Mouse (Mus musculus) thymus, adult 2 months (tissue): ENCODE data around the gene Tedc2. TPM values are rescaled to one million over a fixed set of nuclear protein-coding genes. Genes with fewer than 3 reads are reported as not detected.

Experiments
- DNase-seq: peaks from one replicate; pipeline ENCODE4 v3.0.0; 2021
- H3K27ac ChIP-seq: fragments of 200-500 bp; 2 replicates; pipeline ENCODE4 v1.5.1; 2012; ENCODE audit warnings: low read length, control low read depth; ENCODE audit not compliant: control insufficient read depth, insufficient read depth
- H3K27me3 ChIP-seq: fragments of 200-500 bp; 2 replicates; pipeline ENCODE4 v1.6.1; 2012; ENCODE audit warnings: mild to moderate bottlenecking, low read length, moderate library complexity, mixed read lengths; ENCODE audit not compliant: control insufficient read depth, insufficient read depth
- H3K36me3 ChIP-seq: fragments of 200-500 bp; 2 replicates; pipeline ENCODE4 v1.6.1; 2012; ENCODE audit warnings: mild to moderate bottlenecking, low read length, moderate library complexity; ENCODE audit not compliant: control insufficient read depth, insufficient read depth
- H3K4me1 ChIP-seq: fragments of 200-500 bp; replicated peaks from 2 replicates; pipeline ENCODE4 v1.6.1; 2012; ENCODE audit warnings: low read length; ENCODE audit not compliant: control insufficient read depth, insufficient read depth
- H3K4me3 ChIP-seq: fragments of 200-500 bp; 2 replicates; pipeline ENCODE4 v1.5.1; 2012; ENCODE audit warnings: mild to moderate bottlenecking, low read length, control low read depth, moderate library complexity; ENCODE audit not compliant: control insufficient read depth, insufficient read depth
- CTCF ChIP-seq: fragments of 200-500 bp; IDR thresholded peaks from 2 replicates; pipeline ENCODE4 v1.5.1; 2012; ENCODE audit warnings: mild to moderate bottlenecking, control low read depth, low read length, moderate library complexity, borderline replicate concordance; ENCODE audit not compliant: control insufficient read depth, poor library complexity, insufficient read depth; ENCODE audit errors: extremely low read depth
- POLR2A ChIP-seq: fragments of 200-500 bp; IDR thresholded peaks from 2 replicates; pipeline ENCODE4 v1.6.1; 2012; ENCODE audit warnings: mild to moderate bottlenecking, low read length, control low read depth, moderate library complexity; ENCODE audit not compliant: control insufficient read depth, poor library complexity, insufficient read depth; ENCODE audit errors: extremely low read depth
- WGBS: fragments of 180-500 bp; shearing (Covaris S2); methylation state at CpG from one replicate; pipeline ENCODE4 v1.1.7; 2018; 5-methylcytosine and 5-hydroxymethylcytosine counted together
- polyA plus RNA-seq: library from polyadenylated mRNA; depleted of rRNA; stranded (reverse); fragments of >200 nt; gene quantifications from 2 replicates; pipeline ENCODE4 v1.2.3, GENCODE M21; 2012

Tedc2 gene
- polyA plus RNA-seq, 1 experiment: 20.0 TPM

DNA sequence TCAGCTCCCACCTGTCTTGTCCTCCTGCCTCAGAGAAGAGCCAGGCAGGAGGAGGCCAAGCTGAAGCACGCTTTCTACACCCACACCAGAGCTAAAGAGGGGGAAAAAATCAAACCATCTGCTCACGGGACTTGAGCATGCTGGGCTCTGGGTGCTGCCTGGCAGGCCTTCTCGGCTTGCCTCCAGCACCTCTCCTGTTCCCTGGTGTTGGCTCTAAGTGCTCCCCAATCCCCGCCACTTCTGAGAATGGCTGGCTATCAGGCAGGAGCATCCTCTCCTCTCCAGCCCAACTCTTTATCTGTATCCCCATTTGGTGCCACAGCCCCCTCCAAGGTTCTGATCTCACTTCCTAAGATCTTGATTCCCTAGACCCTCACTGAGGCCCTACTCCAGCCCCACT lies 21.4 kb downstream of the Tedc2 start:
- Histone ChIP-seq H3K4me1 (no peaks in the 10 kb centered on the region), H3K4me3 (no peak overlapping the region), H3K27me3 (no peaks in the 10 kb centered on the region), H3K27ac (no peak overlapping the region), H3K36me3 (no peaks in the 10 kb centered on the region)
- no peak for DNase-seq
- no peak for TF ChIP-seq POLR2A
- no peak for TF ChIP-seq CTCF
- WGBS: 92% methylated on average over 4 of the region's 4 CpGs

DNA sequence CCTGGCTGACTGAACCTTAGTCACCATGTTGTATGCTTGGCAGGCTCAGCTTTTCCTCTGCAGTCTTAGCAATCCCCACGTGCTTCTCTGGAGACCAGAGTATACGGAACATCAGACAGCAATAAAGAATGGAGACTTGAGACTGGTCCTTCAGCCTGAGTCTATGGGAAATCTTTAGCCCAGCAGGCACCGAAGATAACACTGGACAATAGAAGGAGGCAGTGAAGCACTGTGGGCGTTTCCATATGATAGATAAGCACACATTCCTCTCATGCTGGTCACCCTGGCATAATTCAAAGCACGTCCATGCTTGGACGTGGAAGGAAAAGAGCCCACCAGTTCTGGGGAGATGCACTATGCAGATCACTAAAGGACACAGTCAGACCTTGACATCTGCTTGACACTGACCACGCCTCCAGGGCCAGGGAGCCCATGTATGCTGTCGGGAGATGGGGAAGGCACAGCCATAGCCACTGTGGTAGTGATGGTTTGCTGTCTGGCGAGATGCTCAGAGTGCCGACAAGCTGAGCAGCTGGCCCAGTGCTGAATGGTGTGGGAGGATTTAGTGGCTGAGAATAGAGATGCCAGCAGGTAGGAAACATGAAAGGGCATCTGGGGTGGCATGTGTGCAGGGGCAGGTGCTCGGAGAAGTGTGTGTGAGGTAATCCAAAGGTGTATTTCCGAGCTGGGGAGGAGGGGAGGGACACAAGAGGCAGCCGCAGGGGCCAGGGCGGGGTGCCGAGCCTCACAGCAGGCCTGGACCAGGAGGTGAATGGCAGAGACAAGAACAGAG lies 23.4 kb downstream of the Tedc2 start:
- Histone ChIP-seq H3K27me3 (no peaks in the 10 kb centered on the region), H3K4me3 (no peak overlapping the region), H3K36me3 (no peaks in the 10 kb centered on the region), H3K27ac (no peak overlapping the region), H3K4me1 (peaks cover 3% of the 10 kb centered on the region; the same call in 1 of the 2 replicates)
- no peak for DNase-seq
- TF ChIP-seq CTCF: no peak
- no peak for TF ChIP-seq POLR2A
- WGBS: 94% methylated on average over 15 of the region's 15 CpGs

DNA sequence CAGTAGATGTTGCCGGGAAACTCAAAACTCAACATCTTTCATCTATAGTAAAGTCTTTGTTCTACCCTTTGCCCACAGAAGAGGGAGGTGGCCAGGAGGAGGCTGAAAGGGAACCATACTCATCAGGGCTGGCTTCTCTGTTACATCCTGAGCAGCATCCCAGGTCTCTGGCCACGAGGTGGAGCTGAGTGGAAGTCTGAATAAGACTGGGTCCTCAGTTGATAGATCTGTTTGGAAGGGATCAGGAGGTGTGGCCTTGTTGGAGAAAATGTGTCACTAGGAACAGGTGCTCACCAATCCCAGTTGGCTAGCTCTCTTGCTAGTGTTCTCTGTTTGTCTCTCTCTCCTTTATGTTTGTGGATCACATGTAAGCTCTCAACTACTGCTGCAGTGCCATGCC lies 25.3 kb downstream of the Tedc2 start:
- Histone ChIP-seq H3K4me3 (no peak overlapping the region), H3K27ac (no peak overlapping the region), H3K36me3 (no peaks in the 10 kb centered on the region), H3K4me1 (peaks cover 3% of the 10 kb centered on the region; the same call in 1 of the 2 replicates), H3K27me3 (no peaks in the 10 kb centered on the region)
- 51% methylated on average over 2 of the region's 2 CpGs for WGBS
- TF ChIP-seq POLR2A (no peak), CTCF (no peak)
- no peak for DNase-seq

DNA sequence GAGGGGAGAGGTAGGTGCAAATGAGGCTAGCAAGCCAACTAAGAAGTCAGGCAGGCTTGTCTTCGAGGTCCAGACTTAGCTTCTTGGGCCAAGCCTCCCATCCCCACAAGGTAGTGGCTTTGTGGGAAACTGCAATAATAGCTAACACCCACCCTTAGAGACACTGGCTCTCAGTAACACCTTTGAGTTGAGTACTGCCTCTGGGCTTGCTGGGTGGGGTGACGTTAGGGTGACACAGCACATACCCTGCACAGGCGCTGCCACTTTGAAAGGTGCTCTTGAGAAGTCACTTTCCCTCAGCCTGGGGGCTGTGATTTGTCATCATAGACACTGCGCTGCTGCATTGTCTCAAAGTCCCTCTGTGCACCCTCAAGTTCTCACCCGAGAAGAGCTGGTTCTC lies 26.9 kb downstream of the Tedc2 start:
- no peaks in the 10 kb centered on the region for H3K27me3 ChIP-seq
- H3K27ac ChIP-seq: no peak overlapping the region
- TF ChIP-seq CTCF (no peak), POLR2A (no peak)
- H3K4me3 ChIP-seq: no peak overlapping the region
- no peaks in the 10 kb centered on the region for H3K36me3 ChIP-seq
- no peak for DNase-seq
- WGBS: 77% methylated on average over 5 of the region's 5 CpGs
- H3K4me1 ChIP-seq: peaks cover 3% of the 10 kb centered on the region; the same call in 1 of the 2 replicates

DNA sequence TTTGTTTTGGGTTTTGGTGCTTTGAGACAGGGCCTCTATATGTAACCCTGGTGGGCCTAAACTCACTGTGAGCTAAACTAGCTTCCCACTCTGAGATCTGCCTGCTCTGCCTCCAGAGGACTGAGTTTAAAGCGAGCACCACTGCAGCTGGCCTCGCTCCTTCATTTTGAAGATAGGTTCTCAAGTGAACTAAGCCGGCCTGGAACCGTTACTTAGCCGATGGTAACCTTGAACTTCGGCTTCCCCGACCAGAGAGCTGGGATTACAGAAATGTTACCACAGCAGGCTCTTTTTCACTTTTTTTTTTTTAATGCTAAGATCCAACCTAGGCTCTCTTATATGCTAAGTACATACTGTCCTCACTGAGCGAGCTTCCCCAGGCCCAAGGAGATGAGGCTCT lies 27.4 kb downstream of the Tedc2 start:
- H3K27me3 ChIP-seq: no peaks in the 10 kb centered on the region
- 80% methylated on average over 8 of the region's 8 CpGs for WGBS
- H3K4me3 ChIP-seq: no peak overlapping the region
- H3K36me3 ChIP-seq: no peaks in the 10 kb centered on the region
- peaks cover 3% of the 10 kb centered on the region; the same call in 1 of the 2 replicates for H3K4me1 ChIP-seq
- no peak for TF ChIP-seq POLR2A
- no peak for TF ChIP-seq CTCF
- no peak for DNase-seq
- no peak overlapping the region for H3K27ac ChIP-seq

DNA sequence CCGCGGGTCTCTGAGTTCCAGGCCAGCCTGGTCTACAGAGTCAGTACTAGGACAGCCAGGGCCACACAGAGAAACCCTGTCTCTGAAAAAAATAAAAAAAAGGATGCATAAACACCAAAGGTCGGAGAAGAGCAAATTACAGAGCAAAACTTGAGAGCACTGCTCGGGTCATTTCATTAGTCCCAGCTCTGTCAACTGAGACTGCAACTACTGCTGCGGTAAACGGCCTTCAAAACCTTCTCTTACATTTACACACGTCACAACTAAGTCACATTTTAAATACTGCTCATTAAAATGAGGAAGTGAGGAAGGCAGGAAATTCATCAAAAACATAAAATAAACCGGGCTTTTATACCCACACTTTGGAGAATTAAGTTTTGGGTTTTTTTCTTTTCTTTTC lies 27.8 kb downstream of the Tedc2 start:
- peaks cover 3% of the 10 kb centered on the region; the same call in 1 of the 2 replicates for H3K4me1 ChIP-seq
- TF ChIP-seq POLR2A (no peak), CTCF (no peak)
- no peak overlapping the region for H3K4me3 ChIP-seq
- no peaks in the 10 kb centered on the region for H3K27me3 ChIP-seq
- DNase-seq: no peak
- H3K27ac ChIP-seq: no peak overlapping the region
- WGBS: 35% methylated on average over 8 of the region's 8 CpGs
- H3K36me3 ChIP-seq: no peaks in the 10 kb centered on the region
